Mouse (Mus musculus) megakaryocyte, embryonic 14.5 days (primary cell): ENCODE measurements around the gene Rad51b.

Experiments
- FLI1 ChIP-seq: IDR thresholded peaks from 2 replicates; pipeline ENCODE4 v1.6.1; 2012; ENCODE audit warnings: low read length, inconsistent platforms, mixed read lengths
- GATA1 ChIP-seq: IDR thresholded peaks from 3 replicates; pipeline ENCODE4 v1.6.1; 2012; ENCODE audit warnings: mixed read lengths, low read length, inconsistent platforms, borderline replicate concordance

DNA sequence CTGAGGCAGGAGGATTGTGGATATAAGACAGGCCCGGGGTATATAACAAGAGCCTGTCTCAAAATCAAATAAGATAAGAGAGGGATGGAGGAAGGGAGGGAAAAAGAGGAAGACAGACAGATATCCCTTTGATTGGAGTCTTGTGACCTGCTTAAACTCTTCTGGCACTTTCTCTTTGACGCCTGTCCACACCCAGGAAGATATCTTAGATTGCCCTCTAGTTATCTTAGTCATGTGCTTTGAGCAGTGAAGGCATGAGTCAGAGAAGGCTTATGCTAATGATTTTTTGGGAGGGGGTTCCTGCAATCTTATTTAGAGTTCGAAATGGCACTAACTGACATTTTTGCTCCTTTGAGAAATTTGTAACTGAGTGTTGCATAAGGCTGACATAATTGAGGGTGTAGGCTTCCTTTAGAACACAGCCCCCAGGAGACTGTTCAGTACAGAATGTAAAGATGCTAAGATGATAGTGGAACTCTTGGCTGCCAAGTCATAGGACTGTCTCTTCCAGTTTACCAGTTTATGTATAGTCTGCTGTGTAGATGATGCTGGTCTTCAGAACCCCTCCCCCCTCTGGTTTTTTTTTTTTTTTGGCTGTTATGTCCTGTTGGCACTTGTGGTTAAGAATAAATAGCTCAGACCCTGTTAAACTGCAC is 55.1 kb downstream of the Rad51b start:
- TF ChIP-seq GATA1 (no peak), FLI1 (no peak)
